Mouse (Mus musculus): ENCODE measurements at regions not wholly inside any gene's neighbourhood (a gene's known extent, or its start where the extent isn't known, plus 50 kb on each side); places are given as distances from the start of the nearest gene placed in this dataset.

DNA sequence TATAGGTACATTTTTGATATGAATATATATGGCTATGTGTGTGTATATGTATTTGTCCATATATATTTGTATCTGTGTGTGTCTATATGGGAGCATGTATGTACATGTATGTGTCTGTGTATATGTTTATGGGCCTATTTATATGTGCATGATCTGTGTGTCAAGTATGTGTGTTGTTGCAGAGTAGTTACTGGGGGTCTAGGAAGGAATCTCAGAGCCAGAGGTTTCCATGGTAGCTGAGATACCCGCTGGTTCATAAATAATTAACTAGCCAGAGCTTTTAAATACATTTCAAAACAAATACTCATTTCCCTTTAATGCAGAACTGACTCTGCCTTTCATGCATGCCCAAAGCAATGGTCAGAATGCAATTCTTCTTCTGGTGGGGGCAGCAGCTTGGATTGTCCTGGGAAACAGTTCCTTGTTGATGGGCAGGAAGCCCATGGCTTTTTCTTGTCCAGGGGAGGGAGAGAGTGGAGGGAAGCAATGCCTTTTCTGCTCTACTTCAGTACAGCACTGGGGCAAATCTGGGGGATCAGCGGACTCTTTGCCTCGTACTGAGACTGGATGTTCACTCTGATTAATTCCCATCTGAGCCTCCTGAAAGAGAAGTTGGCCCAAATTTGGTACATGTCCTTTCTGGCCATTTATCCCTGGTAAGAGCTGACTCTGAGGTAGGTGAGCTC, 798.7 kb downstream of the Gm9195 start:
- no peaks in the 10 kb centered on the region for H3K27me3 ChIP-seq (replicated peaks)

DNA sequence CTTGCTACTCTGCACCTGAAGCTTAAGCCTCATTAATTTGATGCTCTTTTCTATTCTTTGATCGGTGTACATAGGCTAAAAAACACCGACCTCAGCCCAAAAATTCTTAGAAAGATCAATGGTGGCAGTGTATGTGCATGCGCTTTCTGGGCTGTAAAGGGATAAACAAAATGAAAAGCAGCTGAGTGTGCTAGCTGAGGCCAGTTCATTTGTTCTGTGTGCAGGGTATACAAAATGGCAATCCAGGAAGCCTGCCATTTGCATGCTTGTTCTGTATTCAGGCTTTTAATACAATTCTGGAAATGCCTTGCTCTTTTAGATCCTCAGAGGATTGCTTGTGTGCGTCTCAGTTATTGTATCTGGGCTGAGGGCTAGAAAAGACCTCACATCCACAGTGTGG, 817.1 kb downstream of the Gm9195 start:
- Histone ChIP-seq H3K4me1 (no peaks in the 10 kb centered on the region), H3K36me3 (replicated peaks; ENCODE audit: low read length) (no peaks in the 10 kb centered on the region), H3K4me3 (replicated peaks) (no peak overlapping the region), H3K9me3 (no peaks in the 10 kb centered on the region), H3K27me3 (replicated peaks) (peaks cover 4% of the 10 kb centered on the region)
- no peak for TF ChIP-seq FLI1 (IDR thresholded peaks at IDR 0.05; ENCODE audit: low read length)
- TF ChIP-seq GATA1 (IDR thresholded peaks at IDR 0.05; ENCODE audit: borderline replicate concordance, low read length) = no peak

More for the DNA sequence above, 798.7 kb downstream of the Gm9195 start:
- Histone ChIP-seq H3K9me3 (no peaks in the 10 kb centered on the region), H3K4me3 (replicated peaks) (no peak overlapping the region), H3K4me1 (no peaks in the 10 kb centered on the region), H3K36me3 (replicated peaks; ENCODE audit: low read length) (no peaks in the 10 kb centered on the region)
- TF ChIP-seq GATA1 (IDR thresholded peaks at IDR 0.05; ENCODE audit: borderline replicate concordance, low read length) = no peak
- no peak for TF ChIP-seq FLI1 (IDR thresholded peaks at IDR 0.05; ENCODE audit: low read length)

- H3K27me3 ChIP-seq (replicated peaks) = peaks cover 4% of the 10 kb centered on the region
Observed at GRCm38 (mm10) chr14:71673837-71674236, 817.8 kb downstream of the Gm9195 start.

DNA sequence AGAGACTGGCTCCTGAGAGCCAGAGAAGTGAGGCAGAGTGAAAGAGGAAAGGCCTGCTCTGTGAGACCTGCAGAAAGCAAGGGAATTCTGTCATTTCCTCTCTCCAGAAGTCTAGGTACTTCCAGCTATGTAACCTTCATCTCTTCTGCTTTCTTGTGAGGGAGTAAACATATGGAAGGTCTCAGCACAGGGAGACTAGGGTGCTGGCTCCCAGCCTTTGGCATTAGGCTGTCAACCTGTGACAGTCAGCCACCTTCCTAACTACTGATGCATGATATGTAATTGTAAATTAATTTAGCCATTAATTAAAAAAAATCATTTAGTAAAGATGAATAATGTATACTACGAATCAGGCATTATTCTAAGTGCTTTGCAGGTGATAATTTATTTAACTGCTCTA, 819.2 kb downstream of the Gm9195 start:
- H3K9me3 ChIP-seq = no peaks in the 10 kb centered on the region
- H3K4me1 ChIP-seq = no peaks in the 10 kb centered on the region
- TF ChIP-seq FLI1 (IDR thresholded peaks at IDR 0.05; ENCODE audit: low read length) (no peak), GATA1 (IDR thresholded peaks at IDR 0.05; ENCODE audit: borderline replicate concordance, low read length) (no peak)
- H3K27me3 ChIP-seq (replicated peaks) = peaks cover 4% of the 10 kb centered on the region
- no peaks in the 10 kb centered on the region for H3K36me3 ChIP-seq (replicated peaks; ENCODE audit: low read length)
- H3K4me3 ChIP-seq (replicated peaks) = no peak overlapping the region

More at GRCm38 (mm10) chr14:71673837-71674236, 817.8 kb downstream of the Gm9195 start:
- TF ChIP-seq GATA1 (IDR thresholded peaks at IDR 0.05; ENCODE audit: borderline replicate concordance, low read length) = no peak
- TF ChIP-seq FLI1 (IDR thresholded peaks at IDR 0.05; ENCODE audit: low read length) = no peak
- Histone ChIP-seq H3K4me1 (no peaks in the 10 kb centered on the region), H3K9me3 (no peaks in the 10 kb centered on the region), H3K36me3 (replicated peaks; ENCODE audit: low read length) (no peaks in the 10 kb centered on the region), H3K4me3 (replicated peaks) (no peak overlapping the region)

DNA sequence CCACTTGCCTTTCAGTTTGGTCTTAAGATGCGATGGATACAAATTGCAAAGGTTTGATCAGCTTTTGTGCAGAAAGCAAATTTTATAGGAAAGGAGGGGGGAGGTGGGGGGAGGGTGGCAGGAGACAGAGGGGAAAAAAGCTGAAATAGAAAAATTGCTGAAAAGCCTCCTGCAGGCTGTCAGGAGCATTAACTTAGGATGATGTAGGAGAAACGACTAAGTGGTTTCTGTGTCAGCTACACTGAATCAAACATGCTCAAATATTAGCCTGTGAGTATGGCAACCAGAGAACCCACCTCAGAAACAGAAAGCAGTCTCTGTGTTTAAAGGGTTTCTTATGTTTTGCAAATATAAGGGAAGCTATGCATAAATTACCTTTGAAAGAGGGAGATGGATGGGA, 819.6 kb downstream of the Gm9195 start:
- no peaks in the 10 kb centered on the region for H3K9me3 ChIP-seq
- TF ChIP-seq FLI1 (IDR thresholded peaks at IDR 0.05; ENCODE audit: low read length) = no peak
- TF ChIP-seq GATA1 (IDR thresholded peaks at IDR 0.05; ENCODE audit: borderline replicate concordance, low read length) = no peak
- H3K27me3 ChIP-seq (replicated peaks) = peaks cover 4% of the 10 kb centered on the region
- no peaks in the 10 kb centered on the region for H3K4me1 ChIP-seq
- no peak overlapping the region for H3K4me3 ChIP-seq (replicated peaks)
- H3K36me3 ChIP-seq (replicated peaks; ENCODE audit: low read length) = no peaks in the 10 kb centered on the region

- Histone ChIP-seq H3K4me1 (no peaks in the 10 kb centered on the region), H3K4me3 (replicated peaks) (no peak overlapping the region), H3K27me3 (replicated peaks) (peaks cover 4% of the 10 kb centered on the region), H3K36me3 (replicated peaks; ENCODE audit: low read length) (no peaks in the 10 kb centered on the region), H3K9me3 (no peaks in the 10 kb centered on the region)
- TF ChIP-seq GATA1 (IDR thresholded peaks at IDR 0.05; ENCODE audit: borderline replicate concordance, low read length) = no peak
- TF ChIP-seq FLI1 (IDR thresholded peaks at IDR 0.05; ENCODE audit: low read length) = no peak
Observed at GRCm38 (mm10) chr14:71670435-71670834, 821.2 kb downstream of the Gm9195 start.

GRCm38 (mm10) chr14:71666656-71667055, 825.0 kb downstream of the Gm9195 start:
- H3K4me3 ChIP-seq (replicated peaks) = no peak overlapping the region
- H3K36me3 ChIP-seq (replicated peaks; ENCODE audit: low read length) = no peaks in the 10 kb centered on the region
- no peaks in the 10 kb centered on the region for H3K9me3 ChIP-seq
- TF ChIP-seq FLI1 (IDR thresholded peaks at IDR 0.05; ENCODE audit: low read length) (no peak), GATA1 (IDR thresholded peaks at IDR 0.05; ENCODE audit: borderline replicate concordance, low read length) (no peak)
- H3K27me3 ChIP-seq (replicated peaks) = peaks cover 3% of the 10 kb centered on the region
- no peaks in the 10 kb centered on the region for H3K4me1 ChIP-seq

GRCm38 (mm10) chr14:71660166-71660565, 831.5 kb downstream of the Gm9195 start:
- Histone ChIP-seq H3K4me1 (no peaks in the 10 kb centered on the region), H3K27me3 (replicated peaks) (no peaks in the 10 kb centered on the region), H3K9me3 (no peaks in the 10 kb centered on the region), H3K36me3 (replicated peaks; ENCODE audit: low read length) (no peaks in the 10 kb centered on the region), H3K4me3 (replicated peaks) (no peak overlapping the region)
- TF ChIP-seq GATA1 (IDR thresholded peaks at IDR 0.05; ENCODE audit: borderline replicate concordance, low read length) = no peak
- TF ChIP-seq FLI1 (IDR thresholded peaks at IDR 0.05; ENCODE audit: low read length) = no peak

DNA sequence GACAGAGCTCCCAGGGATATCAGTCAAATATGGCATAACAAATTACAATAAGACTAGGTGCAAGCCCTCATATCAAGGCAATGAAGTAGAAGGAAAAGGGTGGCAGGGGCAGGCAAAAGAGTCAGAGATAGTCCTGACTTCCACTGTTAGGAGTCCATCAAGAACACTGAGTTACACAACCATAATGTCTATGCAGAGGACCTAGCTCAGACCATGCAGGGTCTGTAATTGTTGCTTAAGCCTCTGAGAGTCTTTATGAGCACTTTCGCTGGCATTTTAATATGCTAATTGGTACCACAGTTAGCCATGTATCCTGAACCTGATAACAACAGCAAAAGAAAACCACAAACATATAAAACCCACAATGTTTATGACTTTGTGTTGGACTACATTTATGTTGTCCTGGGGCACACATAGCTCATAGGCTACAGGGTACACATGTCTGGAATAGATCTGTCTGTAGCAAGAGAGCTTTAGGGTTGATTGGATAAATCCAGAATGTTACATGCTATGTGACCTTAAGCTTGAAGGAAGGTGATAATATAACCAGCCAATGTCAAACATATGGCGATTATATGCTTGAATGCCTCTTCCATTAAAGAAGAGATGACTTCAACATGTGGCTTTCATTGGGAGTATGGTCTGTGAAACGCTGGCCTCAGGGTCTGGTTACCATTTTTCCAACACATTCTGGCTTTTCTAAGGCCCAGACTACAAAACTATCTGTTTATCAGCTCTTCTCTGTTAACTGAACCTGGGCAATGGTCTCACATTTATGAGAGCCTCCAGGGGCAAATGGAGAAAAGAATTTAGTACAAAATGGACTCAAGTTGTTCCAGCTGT, 836.6 kb downstream of the Gm9195 start:
- H3K9me3 ChIP-seq = no peaks in the 10 kb centered on the region

GRCm38 (mm10) chr14:71642536-71642935, 849.1 kb downstream of the Gm9195 start:
- Histone ChIP-seq H3K27me3 (replicated peaks) (no peaks in the 10 kb centered on the region), H3K4me1 (no peaks in the 10 kb centered on the region), H3K9me3 (no peaks in the 10 kb centered on the region), H3K4me3 (replicated peaks) (no peak overlapping the region), H3K36me3 (replicated peaks; ENCODE audit: low read length) (no peaks in the 10 kb centered on the region)
- TF ChIP-seq GATA1 (IDR thresholded peaks at IDR 0.05; ENCODE audit: borderline replicate concordance, low read length) = no peak
- TF ChIP-seq FLI1 (IDR thresholded peaks at IDR 0.05; ENCODE audit: low read length) = no peak

More for the DNA sequence above, 836.6 kb downstream of the Gm9195 start:
- no peaks in the 10 kb centered on the region for H3K4me1 ChIP-seq
- H3K36me3 ChIP-seq (replicated peaks; ENCODE audit: low read length) = no peaks in the 10 kb centered on the region
- H3K27me3 ChIP-seq (replicated peaks) = no peaks in the 10 kb centered on the region
- no peak for TF ChIP-seq GATA1 (IDR thresholded peaks at IDR 0.05; ENCODE audit: borderline replicate concordance, low read length)
- TF ChIP-seq FLI1 (IDR thresholded peaks at IDR 0.05; ENCODE audit: low read length) = no peak
- no peak overlapping the region for H3K4me3 ChIP-seq (replicated peaks)

Measured in megakaryocyte, embryonic 14.5 days (primary cell).